Mouse (Mus musculus): ENCODE measurements around the gene Borcs7.

Borcs7 gene

DNA sequence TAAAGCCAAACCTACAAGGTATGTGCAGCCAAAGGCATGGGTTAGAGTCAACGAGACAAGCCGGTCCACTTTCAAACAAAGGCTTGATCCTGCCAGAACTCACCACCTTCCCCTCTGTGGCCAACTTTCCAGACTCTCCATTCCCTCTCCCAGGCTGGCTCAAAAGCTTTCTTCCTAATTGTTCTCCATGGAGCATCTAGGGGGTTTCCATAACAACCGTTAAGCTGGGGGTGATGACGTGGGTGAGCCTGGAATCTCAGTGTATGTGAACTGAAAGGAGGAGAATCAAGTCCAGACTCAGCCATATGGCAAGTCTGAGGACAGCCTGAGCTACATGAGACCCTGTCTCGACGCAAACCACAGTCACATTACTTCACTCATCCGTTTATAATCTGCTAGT lies 24.2 kb upstream of the Borcs7 start:
- DNase-seq = no peak

DNA sequence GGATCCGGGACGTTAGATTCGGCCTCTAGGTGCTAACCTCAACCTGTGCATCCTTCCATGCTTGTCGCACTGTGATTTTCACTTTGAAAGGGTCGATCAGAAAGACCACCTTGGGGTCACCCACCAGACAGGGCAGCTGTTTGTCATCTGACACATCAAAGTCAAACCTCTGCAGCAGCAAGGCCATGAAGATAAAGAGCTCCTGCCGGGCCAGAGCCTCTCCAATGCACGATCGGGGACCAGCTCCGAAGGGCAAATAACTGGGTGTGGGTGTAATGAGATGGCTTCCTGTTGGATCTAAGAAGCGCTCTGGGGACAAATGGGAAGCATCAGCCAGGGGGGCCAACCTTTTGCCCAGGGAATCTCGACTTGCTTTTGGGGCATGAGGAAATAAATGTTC lies 22.4 kb upstream of the Borcs7 start:
- no peak for DNase-seq

DNA sequence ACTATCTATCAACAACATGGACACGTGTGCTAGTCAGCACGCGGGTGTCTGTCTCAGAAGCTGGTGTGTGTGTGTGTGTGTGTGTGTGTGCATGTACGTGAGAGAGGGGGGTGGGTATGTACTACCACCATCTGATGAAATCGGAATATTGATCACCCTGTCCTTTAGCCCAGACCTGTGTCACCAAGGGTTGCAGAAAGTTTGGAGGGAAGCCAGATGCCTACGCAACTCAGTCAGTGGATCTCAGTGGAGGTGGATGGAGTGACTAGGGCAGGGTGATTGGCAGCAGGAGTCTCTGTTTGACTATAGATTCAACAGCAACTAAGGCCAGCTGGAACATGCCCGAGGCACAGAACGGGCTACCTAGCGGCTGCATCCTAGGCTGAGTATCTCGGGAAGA lies 21.4 kb upstream of the Borcs7 start:
- DNase-seq = no peak

DNA sequence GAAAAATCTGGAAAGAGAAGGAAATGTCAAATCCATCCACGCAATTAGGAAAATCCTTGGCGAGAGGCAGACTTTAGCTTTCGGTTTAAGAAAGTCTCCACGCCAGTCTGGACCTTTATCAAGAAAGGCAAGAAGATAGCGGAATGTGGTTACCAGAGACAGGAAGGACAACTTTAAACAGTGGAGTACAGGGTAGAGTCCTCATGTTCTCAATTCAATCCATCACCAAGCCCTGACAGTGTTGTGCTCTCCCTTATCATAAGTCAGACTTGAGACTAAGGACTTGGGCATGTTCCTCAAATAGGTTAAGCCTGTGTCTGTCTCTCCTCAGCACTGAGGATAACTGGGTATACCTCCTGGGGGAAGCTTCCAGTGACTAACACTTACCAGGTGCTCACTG lies 19.9 kb upstream of the Borcs7 start:
- no peak for DNase-seq

DNA sequence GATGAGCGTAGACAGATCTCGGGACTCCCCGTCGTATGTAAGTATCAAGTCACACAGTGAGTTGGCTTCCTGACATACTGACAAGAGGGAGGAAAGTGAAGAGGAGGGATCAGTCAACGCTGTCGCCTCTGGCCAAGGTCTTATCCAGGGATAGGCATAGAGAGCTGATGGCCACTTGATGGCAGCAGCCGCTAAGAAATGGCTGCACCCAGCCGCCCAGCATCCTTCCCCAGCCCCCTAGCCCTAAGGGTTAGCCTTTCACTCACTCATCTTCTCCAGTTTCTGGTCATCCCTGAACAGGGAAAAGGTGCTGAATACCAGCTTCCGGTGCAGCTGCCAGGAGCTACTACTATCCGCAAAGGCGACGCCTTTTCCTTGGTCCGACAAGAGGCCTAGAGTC lies 19.0 kb upstream of the Borcs7 start:
- DNase-seq = peak; percentile 81 to 82

DNA sequence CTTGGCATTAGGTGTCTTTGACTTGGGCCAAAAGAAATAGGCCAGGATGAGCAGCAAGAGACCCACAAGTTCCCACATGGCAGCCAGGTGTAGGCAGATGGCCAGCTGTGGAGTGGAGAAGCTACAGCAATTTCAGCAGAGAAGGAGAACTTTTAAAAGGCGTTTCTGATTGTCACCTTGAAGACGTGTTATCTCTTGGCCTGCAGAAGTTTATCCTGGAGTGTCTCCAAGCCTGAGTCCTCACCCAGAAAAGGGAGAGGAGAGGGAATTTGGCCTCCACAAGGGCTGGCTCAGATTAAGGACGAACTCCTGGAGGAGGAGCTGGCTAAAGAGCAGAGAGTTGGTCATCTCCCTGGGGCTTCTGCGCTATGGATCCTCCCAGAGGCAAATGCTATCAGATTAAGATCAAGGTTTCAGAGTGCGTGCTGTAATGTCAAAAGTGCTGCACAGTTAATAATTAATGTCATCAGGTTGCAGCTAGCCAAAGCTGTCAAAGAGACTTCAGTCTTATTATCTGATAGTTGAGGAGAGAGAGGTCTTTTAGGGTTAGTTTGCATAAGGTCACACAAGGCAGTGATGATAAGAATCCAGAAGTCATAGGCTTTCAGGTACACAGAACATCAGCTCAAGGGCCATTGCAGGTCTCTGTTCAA lies 16.8 kb upstream of the Borcs7 start, which contains the start of gene Cyp17a1:
Gene Cyp17a1 (minus strand): TSS at position 407 of the 653 bp plus-strand sequence.
- DNase-seq = no peak

DNA sequence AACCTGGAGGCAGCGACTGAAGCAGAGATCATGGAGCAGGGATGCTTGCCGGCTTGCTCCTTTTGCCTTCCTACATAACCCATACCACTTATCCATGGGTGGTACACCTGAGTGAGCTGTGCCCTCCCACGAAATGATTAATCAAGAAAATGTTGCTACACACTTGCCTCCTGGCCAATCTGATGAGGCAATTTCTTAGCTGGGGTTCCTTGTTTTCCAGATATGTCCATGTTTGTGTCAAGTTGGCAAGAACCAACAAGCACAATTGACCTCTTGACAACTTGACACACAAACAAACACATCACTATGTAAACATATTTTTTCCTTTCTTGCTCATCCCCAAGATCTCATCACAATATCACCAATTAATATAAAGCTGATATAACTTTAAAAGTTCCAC lies 14.1 kb upstream of the Borcs7 start:
- DNase-seq = no peak

DNA sequence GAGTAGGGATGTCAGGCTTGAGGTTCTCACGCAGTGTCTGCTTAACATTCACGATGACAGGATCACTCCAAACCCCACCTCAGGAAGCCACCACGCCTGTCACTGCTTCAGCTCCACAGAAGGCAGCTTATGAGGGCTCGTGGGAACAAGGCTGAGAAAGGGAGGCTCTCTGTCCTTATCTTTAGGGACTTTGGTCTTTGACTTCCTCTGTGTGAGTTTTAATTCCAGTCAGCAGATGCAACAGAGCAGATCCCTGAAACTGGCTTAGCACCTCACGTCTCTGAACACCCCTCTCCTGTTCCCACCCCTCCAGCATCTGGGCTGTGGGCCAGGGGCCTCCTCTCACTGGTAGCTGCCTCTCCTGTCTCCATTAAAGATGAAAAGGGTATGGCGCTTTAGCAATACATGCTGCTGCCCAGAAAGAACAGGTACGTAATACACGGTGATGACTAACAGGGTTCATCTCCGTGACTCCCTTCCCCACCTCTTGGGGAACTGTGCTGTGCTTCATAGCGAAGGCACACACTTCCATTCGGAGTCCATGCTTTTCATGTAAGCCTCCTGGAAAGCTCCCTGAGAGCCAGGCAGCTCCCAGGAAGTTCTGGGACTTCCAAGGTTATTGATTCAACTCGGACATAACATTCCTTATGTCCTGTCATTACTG lies 9.9 kb upstream of the Borcs7 start:
- DNase-seq = no peak

DNA sequence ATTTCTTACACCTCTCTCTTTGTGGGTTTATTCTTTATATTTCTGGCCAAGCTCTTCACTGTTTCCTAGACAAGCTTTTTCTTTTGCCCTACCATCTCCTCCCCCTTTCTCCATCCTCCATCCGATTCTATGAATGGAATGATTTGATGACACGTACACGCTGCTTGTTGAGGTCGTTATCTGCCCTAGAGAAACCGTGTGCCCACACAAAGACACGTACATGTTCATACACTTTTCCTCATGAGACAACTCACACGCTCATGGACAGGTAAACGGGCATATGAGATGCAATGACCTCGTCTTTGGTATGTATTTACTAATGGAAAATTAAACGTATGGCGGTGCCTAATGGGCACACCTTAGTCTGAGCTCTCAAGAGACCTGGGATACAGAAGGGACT lies 681 bp downstream of the Borcs7 start:
- peak in 1 of 2 experiments; percentile 20 for DNase-seq

DNA sequence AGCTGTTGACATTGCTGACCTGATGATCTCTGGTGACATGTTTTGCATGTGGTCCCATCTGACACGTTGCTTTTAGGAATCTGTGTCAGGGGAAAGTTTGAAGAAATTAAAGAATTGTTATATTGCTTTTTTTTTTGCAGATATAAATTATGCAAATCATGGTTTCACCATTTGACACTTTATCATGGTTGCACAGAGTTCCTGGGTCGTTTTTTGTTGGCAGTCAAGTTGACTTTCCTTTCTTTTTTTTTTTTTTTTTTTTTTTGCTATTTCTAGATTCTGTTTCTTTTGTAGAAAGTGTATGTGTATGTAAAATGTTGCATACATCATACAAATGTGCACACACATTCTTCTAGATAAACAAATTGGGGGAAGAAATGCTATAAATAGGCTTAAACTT lies 1.4 kb downstream of the Borcs7 start:
- no peak for DNase-seq

DNA sequence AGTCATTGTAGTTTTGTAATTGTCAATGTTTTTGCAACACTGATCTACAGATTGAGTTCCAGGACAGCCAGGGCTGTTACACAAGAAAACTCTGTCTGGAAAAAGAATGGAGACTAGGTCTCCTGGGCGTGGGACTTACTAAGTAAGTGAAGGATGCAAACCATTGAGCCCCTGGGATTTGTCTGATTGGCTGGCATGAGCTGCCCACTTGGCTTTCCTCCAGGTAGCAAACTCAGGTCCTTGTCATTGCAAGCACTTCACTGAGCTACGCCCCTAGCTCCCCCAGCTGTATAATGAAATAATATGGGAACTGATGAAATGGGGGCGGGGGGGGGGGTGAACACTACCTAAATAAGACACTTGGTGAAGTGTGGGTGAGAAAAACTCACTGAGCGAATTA lies 3.4 kb downstream of the Borcs7 start:
- DNase-seq = peak in 1 of 2 experiments; percentile 31

DNA sequence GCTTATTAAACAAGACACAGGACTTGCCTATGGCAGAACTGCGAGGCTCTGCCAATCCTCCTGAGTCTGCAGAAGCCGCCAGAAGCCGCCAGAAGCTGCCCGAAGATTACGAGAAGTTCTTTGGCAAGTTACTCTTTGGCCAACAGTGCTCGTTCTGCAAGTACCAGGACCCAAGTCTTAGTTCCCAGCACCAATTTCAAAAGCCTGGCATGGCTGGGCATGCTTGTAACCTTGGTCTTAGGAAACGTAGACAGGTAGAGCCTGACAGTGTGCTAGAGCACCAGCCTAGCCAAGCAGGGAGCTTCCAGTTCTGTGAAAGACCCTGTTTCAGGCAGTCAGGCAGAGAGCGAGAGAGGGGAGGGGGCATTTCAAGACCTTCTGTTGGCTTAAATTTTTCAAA lies 6.8 kb downstream of the Borcs7 start:
- no peak for DNase-seq

DNA sequence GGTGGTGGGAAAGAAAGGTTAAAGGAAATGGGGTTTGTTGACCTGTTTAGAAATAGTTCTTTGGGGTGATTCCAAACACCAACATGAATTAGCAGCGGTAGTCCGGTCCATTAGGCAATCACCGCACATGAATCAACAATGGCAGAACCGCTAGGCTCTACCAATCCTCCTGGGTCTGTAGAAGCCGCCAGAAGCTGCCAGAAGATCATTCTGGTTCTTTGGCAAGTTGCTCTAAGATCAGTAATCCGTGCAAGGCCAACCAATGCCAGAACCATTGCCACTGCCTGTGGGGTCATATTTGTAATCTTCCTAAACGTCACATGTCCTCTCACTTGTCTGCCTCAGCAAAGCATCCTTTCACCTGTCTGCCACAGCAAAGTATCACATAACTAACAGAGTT lies 7.2 kb downstream of the Borcs7 start:
- DNase-seq = no peak

DNA sequence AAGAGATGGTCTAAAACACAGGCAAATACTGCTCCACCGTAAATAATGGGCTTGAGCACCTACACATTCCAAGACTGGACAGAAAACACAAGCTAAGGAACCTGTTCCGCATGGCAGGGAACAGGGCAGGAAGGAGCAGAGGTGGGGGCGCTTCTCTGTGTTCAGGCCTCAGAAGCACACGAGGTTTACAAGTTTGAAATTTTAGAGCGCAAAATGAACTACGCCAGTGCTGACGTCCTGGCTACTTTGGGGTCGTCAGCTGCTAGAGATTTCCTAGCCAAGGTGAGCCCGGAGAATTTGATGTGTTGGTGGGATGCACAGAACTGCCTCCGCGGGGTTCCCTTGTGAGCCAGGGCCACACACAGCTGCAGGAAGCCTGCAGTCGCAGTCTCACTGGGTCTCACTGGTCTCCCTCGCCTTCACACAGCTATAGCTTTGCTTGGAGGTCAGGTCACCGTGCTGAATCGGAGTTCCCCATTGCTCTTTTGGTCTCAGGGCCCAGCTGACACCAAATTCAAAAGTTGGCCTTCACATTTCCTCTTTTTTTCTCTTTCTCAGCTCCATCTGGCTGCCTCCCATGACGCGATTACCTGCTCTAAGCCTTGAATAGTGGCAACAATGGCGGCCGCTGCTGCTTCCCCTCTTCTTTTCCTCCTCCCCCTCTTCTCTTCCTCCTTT lies 8.3 kb downstream of the Borcs7 start:
- DNase-seq = no peak

DNA sequence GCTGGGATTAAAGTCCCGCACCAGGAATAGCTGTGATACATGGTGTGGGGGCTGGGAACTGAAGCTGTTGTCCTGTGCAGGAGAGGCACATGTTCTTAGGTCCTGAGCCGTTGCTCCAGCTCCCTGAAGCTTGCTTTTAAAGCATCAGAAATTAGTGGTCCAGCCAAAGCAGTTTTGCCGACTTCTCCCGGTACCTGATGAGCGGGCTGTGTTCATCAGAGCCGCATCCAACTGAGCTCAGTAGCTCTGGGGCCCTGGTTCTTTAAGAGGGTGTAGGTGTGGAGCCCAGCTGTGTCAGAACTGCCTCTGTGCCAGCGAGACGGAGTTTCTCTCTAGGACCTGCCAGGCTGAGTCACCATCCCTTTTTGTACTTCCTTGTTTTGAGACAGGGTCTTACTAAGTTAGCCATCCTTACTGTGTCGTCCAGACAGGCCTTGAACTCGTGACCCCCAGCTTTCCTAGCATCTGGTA lies 9.3 kb downstream of the Borcs7 start:
- no peak for DNase-seq

DNA sequence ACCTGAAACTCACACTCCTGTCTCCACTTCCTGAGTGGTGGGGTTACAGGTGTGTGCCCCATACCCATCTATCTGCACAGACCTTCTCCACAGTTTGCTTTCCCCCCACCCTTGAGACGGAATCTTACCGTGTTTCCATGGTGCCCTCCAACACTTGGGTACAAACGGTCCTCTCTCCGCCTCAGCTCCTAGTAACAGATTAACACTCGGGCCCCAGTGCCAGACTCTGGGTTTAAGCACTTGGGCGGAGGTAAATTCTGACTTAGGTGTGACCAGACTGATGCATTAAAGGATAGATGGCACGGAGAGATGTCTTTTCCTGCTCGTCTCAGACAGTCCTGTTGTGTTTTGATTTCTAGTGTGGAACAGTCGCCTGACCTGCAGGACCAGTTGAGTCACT lies 11.4 kb downstream of the Borcs7 start:
- no peak for DNase-seq

DNA sequence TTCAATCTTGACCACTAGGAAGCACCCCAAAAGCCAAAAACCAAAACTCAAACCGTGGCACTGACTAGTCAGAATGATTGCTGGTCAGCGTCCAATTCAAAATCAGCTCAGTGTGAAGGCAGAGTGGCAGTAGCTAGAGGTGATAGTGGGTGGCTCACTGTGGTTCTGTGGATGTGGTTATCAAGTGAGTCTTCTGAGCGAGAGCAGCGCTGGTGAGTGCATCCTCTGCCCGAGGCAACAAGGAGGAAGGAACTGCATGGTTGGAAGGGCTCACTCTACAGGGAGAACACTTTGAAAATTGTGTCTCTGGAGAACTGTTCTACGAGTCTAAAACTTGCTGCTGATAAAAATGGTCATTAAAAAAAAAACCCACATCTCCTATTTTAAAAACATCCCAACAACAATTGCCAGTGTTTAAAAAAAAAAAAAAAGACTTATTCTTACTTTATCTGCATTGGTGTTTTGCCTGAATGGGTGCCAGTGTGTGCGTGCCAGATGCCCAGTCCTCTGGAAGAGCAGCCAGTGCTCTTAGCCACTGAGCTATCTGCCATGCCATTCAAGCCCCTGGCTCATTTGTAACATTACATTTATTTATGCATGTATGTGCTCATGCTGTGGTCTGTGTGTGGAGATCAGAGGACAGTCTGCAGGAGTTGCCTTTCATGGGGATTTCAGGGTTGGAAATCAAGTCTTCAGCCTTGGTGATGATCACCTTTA lies 16.2 kb downstream of the Borcs7 start:
- no peak for DNase-seq

DNA sequence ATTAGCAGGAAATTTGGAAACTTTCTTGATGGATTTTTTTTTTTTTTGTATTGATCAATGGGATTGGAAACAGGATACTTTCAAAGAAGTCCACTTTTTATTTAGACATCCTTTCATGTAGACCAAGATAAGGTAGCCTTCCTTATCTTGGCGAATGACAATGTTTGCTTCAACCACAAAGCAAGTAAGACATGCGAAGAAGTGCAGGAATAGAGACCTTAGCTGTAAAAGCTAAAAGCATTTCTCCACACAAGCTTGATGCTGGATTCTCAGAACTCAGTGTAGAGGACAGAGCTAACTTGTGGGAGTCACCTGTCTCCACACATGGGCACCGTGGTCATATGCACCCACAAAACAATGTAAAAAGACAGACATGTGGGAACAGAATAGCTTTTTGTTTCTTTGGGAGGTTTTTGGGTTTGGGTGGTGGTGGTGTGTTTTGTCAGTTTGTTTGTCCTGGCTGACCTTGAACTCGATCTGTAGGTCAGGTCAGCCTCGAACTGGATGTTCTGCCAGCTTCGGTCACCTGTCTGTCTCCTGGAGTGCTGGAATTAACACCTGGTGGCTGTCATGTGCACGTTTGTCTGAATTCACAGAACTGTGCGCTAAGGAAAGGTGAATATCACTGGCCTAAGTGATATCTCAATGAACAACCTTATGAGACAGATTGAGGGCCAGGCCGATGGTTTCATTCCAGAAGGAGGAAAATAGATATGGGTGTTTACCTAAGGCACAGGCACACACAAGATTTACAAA lies 17.0 kb downstream of the Borcs7 start:
- DNase-seq = no peak

DNA sequence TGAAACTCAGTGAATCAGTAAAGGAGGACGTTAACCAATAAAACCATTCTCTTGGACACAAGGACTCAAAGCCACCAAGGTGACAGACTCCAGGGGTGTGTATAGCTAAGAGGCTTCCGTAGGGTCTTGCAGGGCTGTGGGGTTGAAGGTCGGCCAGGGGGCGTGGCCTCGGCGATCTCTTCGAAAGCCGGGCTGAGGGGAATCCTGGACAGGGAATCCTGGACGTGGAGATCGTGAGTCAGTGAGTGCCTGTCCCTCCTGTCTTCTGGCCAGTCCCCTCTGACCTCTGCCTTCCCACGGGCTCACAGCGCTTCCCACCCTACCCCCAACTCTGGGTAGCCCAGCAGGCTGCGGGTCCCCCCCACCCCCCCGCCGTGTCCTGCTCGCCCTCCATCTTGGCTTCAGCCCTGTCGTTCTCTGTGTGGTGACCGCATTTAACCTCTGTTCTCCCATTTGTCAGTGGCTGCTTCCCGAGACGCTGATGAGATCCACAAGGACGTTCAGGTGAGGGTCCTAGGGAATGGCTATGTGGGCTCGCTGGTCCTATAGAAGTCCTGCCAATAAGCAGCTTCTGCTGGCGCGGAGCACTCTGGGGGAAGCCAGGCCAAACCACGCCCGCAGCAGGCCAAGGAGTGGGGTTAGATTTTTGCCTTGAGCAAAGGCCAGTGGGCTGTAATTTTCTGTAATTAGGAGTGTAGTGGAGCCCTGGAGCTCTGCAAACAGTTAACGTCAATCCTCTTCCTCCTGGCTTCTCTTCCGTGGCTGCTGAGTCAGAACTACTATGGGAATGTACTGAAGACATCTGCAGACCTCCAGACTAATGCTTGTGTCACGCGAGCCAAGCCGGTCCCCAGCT lies 17.8 kb downstream of the Borcs7 start, which contains the start of gene As3mt:
Gene As3mt (plus strand): TSS at position 163 of the 856 bp plus-strand sequence.
- DNase-seq = peak; percentile 64 to 79

DNA sequence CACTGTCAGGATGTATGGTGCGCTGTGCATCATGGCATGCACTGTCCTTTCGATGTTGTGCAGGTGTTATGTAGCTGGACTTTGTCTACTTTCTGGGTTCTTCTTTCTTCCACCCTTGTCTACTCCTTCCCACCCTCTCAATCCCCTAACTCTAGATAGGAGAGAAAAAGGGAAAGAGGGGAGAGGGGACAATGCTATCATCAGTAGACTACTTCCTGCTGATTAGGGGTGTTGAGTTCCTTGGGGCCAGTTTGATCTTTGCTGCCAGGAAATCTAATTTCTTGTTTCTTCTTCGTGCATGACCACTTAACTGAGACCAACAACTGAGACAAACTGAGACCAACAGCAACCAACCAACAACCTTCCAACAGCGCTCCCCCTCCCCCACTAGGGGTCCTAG lies 20.9 kb downstream of the Borcs7 start:
- DNase-seq = no peak

DNA sequence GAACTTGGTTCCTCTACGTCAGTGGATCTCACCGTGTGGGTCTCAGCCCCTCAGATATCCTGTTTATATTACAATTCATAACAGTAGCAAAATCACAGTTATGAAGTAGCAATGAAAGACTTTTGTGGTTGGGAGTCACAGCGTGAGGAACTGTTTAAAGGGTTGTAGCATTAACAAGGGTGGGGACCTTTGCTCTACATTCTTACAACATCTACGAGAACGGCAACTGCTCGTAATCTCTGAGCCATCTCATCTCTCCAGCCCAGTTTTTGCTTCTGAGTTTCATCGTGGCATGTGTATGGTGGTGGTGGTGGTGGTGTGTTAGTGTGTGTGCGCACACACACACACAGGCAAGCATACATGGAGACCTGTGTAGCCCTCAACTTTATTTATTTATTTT lies 24.5 kb downstream of the Borcs7 start:
- no peak for DNase-seq

DNA sequence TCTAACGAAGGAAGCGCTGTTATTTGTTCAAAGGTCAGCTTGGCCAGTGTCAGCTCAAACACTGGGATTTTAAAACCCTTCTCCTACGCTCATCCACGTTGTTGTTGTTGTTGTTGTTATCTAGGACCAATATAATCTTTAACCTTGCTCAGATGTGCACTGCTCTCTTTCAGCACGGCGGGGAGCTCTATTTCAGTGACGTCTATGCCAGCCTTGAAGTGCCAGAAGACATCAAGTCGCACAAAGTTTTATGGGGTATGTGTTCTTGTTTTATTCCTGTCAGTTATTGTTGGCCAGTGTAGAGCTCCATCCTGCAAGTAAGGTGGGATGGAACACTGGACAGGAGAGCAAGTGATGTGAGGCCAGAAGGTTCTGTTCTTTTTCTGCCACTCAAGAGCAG lies 25.3 kb downstream of the Borcs7 start:
- DNase-seq = no peak

Measured in cerebellum, postnatal 14 days (tissue).